Mouse (Mus musculus): ENCODE measurements at regions not wholly inside any gene's neighbourhood (a gene's known extent, or its start where the extent isn't known, plus 50 kb on each side); places are given as distances from the start of the nearest gene placed in this dataset. TPM values are rescaled to one million over a fixed set of nuclear protein-coding genes. Genes with fewer than 3 reads are reported as not detected.

DNA sequence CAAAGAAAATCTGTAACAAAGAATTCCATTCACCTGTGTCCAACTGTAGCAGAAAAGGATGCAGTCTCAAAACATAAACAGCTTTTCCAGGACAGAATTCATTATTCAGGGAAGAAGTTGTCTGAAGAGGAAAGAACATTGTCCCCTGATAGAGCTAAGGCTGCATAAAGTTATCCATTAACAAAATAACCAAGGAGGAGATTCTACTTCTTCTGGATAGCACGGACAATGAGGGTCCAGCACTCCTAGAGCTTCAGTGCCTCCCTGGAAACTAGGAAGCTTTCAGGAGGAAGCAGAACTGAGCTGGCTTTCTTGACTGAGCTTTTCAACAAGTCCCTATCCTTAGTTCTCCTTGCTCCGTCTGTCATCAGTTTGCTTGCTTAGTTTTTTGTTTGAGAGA lies 55.2 kb upstream of the Egfr start:
- Histone ChIP-seq H3K4me3 (ENCODE audit: low read length) (no peak overlapping the region), H3K27ac (ENCODE audit: low read length) (no peak overlapping the region; the same call in 1 of the 2 replicates)
- WGBS, result 63% methylated on average over 2 of the region's 2 CpGs

DNA sequence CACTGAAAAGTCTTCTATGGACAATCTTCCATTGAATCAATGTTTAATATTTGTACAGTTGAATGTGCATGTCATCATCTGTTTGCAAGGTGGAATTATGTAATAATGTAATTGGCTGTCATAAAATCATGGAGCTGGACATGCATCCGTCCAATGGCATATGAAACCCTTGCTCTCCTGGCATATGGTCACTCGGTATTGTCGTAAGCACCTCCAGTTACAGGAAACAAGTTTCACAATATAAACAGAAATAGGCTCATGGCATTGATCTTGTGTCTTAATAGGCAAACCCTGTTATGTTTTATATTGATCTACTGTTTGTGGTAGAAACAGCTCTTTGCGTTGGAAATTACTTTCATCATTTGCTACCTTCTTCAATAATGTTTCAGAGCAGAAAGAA lies 50.2 kb upstream of the Egfr start:
- no peaks in the 10 kb centered on the region for H3K27me3 ChIP-seq (replicated peaks; ENCODE audit: control insufficient read depth, insufficient read depth, low read length)
- no peaks in the 10 kb centered on the region for H3K9me3 ChIP-seq (ENCODE audit: control insufficient read depth, low read length)
- H3K36me3 ChIP-seq (ENCODE audit: control insufficient read depth, insufficient read depth, low read length), result no peaks in the 10 kb centered on the region
- WGBS, result 80% methylated on average over 4 of the region's 4 CpGs
- H3K27ac ChIP-seq (ENCODE audit: low read length), result no peak overlapping the region
- no peak for ATAC-seq
- H3K9ac ChIP-seq (ENCODE audit: low read depth, low read length), result no peak overlapping the region
- peaks cover 5% of the 10 kb centered on the region; the same call in 1 of the 2 replicates for H3K4me1 ChIP-seq (ENCODE audit: control insufficient read depth, insufficient read depth, low read length)
- no peak overlapping the region for H3K4me3 ChIP-seq (ENCODE audit: low read length)
- no peak overlapping the region for H3K4me2 ChIP-seq (ENCODE audit: low read depth, low read length)

More for the DNA sequence above, 55.2 kb upstream of the Egfr start:
- Histone ChIP-seq H3K4me2 (ENCODE audit: low read depth, low read length) (no peak overlapping the region), H3K36me3 (ENCODE audit: control insufficient read depth, insufficient read depth, low read length) (no peaks in the 10 kb centered on the region), H3K9ac (ENCODE audit: low read depth, low read length) (no peak overlapping the region), H3K27me3 (replicated peaks; ENCODE audit: control insufficient read depth, insufficient read depth, low read length) (no peaks in the 10 kb centered on the region), H3K9me3 (ENCODE audit: control insufficient read depth, low read length) (no peaks in the 10 kb centered on the region), H3K4me1 (ENCODE audit: control insufficient read depth, insufficient read depth, low read length) (peaks cover 5% of the 10 kb centered on the region; the same call in 1 of the 2 replicates)
- peak; percentile 63; the same call in 1 of the 2 replicates for ATAC-seq

Small RNA genes lying in the stretch of these regions (microRNA-seq; reads per million reads assigned to microRNA genes)
- not detected for gene Gm24714

Data from intestine, embryonic 16.5 days (tissue).